In the genomic region with DNA sequence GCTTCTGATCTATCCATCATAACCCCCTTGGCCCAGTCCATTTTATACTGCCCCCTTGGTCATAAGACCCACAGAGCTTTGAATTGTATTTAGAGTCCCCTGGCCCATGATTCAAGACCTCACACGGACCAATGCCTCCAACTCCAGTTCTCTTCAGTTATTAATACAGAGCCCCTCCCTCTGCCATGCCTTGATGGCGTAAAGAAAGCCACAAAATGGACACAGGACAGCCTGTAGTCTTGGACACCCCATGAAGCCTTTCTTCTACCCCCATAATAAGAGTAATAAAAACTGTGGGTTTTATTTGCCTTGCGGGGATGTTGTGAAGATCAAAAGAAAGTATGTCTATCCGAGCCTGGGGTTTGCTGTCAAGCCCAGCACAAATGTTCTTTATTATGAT, we compare ENCODE assay signal across 10 mouse cellular contexts. TPM values are rescaled to one million over a fixed set of nuclear protein-coding genes. Genes with fewer than 3 reads are reported as not detected.
DNase-seq lines count a peak whose midpoint lies in the region; ATAC-seq and TF ChIP-seq lines count a peak whose summit lies in the region.
"Had no signal": no experiment of that assay in that cellular context is flagged by ENCODE, and none has a peak within 500 bp of the region (broad histone marks: within the 10 kb centered on the region; RNA-seq: fewer than 3 reads in every experiment).

No protein-coding gene starts in this region.

- DNase-seq in heart, adult 8-10 months (ENCODE audit: low spot score): no peak
- DNase-seq in liver, adult 2 months (ENCODE audit: extremely low read depth, low read depth, low spot score): no peak
- DNase-seq in cerebellum, postnatal 10 days: no peak
- DNase-seq: cerebellum, adult 9-10 months had no signal

- no peak for TF ChIP-seq POLR2A in liver, adult 2 months (IDR thresholded peaks at IDR 0.05; ENCODE audit: extremely low read depth, insufficient read depth, low read length)

- no peak for ATAC-seq in heart, embryonic 16.5 days (replicated peaks; ENCODE audit: extremely low read depth, insufficient read depth, low FRiP score)
- ATAC-seq in liver, embryonic 12.5 days: no peak
- no peak for ATAC-seq in intestine, postnatal 0 days

- no peak for TF ChIP-seq CTCF in liver, adult 2 months (IDR thresholded peaks at IDR 0.05; ENCODE audit: low read depth, low read length)
- TF ChIP-seq CTCF in intestine, postnatal 0 days (IDR thresholded peaks at IDR 0.05; ENCODE audit: low read depth): no peak

- H3K9ac ChIP-seq in heart, embryonic 16.5 days (ENCODE audit: low read length): no peak overlapping the region
- H3K9ac ChIP-seq in liver, adult 2 months (ENCODE audit: low read depth, low read length): no peak overlapping the region
- no peak overlapping the region for H3K9ac ChIP-seq in liver, embryonic 12.5 days
- H3K9ac ChIP-seq in intestine, postnatal 0 days (ENCODE audit: low read depth, low read length): no peak overlapping the region
- H3K9ac ChIP-seq: hindbrain, embryonic 13.5 days; midbrain, embryonic 12.5 days had no signal

- H3K36me3 ChIP-seq in heart, embryonic 16.5 days (ENCODE audit: control insufficient read depth, insufficient read depth): no peaks in the 10 kb centered on the region
- no peaks in the 10 kb centered on the region for H3K36me3 ChIP-seq in liver, adult 2 months (ENCODE audit: control insufficient read depth, insufficient read depth, low read length)
- H3K36me3 ChIP-seq in liver, embryonic 12.5 days: no peaks in the 10 kb centered on the region
- no peaks in the 10 kb centered on the region for H3K36me3 ChIP-seq in intestine, postnatal 0 days (ENCODE audit: control insufficient read depth, insufficient read depth)
- H3K36me3 ChIP-seq: hindbrain, embryonic 13.5 days; midbrain, embryonic 12.5 days had no signal

- H3K9me3 ChIP-seq in heart, embryonic 16.5 days (replicated peaks; ENCODE audit: control insufficient read depth, low read length): no peaks in the 10 kb centered on the region
- no peaks in the 10 kb centered on the region for H3K9me3 ChIP-seq in liver, embryonic 12.5 days (replicated peaks)
- H3K9me3 ChIP-seq in intestine, postnatal 0 days (ENCODE audit: control insufficient read depth): no peaks in the 10 kb centered on the region
- H3K9me3 ChIP-seq: hindbrain, embryonic 13.5 days; midbrain, embryonic 12.5 days had no signal

- no peaks in the 10 kb centered on the region for H3K79me2 ChIP-seq in liver, adult 2 months (ENCODE audit: control insufficient read depth, insufficient read depth, low read length)

- no peak overlapping the region for H3K4me3 ChIP-seq in heart, embryonic 16.5 days (ENCODE audit: low read length)
- H3K4me3 ChIP-seq in liver, adult 2 months (ENCODE audit: insufficient read depth, low read depth, low read length): no peak overlapping the region
- no peak overlapping the region for H3K4me3 ChIP-seq in liver, embryonic 12.5 days
- H3K4me3 ChIP-seq in brown adipose tissue, adult 24 weeks (ENCODE audit: insufficient read depth, low read depth, low read length): no peak overlapping the region
- no peak overlapping the region for H3K4me3 ChIP-seq in intestine, postnatal 0 days (ENCODE audit: low read depth, low read length)
- H3K4me3 ChIP-seq: hindbrain, embryonic 13.5 days; midbrain, embryonic 12.5 days had no signal

- H3K27me3 ChIP-seq in heart, embryonic 16.5 days (ENCODE audit: control insufficient read depth, insufficient read depth, low read length): no peaks in the 10 kb centered on the region
- H3K27me3 ChIP-seq in liver, adult 2 months (ENCODE audit: control insufficient read depth, insufficient read depth, low read length): no peaks in the 10 kb centered on the region
- H3K27me3 ChIP-seq in liver, embryonic 12.5 days (replicated peaks): no peaks in the 10 kb centered on the region
- no peaks in the 10 kb centered on the region for H3K27me3 ChIP-seq in intestine, postnatal 0 days (replicated peaks; ENCODE audit: control insufficient read depth, insufficient read depth, low read length)
- H3K27me3 ChIP-seq: hindbrain, embryonic 13.5 days; midbrain, embryonic 12.5 days had no signal

- 79% methylated on average over 4 of the region's 4 CpGs for WGBS in heart, embryonic 16.5 days
- WGBS in liver, adult 2 months: 89% methylated on average over 4 of the region's 4 CpGs
- WGBS in liver, embryonic 12.5 days (ENCODE audit: insufficient replicate concordance): 70% methylated on average over 4 of the region's 4 CpGs
- 66% methylated on average over 4 of the region's 4 CpGs for WGBS in intestine, postnatal 0 days

- H3K4me2 ChIP-seq in heart, embryonic 16.5 days (ENCODE audit: low read depth, low read length): no peak overlapping the region
- H3K4me2 ChIP-seq in liver, embryonic 12.5 days: no peak overlapping the region
- no peak overlapping the region for H3K4me2 ChIP-seq in intestine, postnatal 0 days (replicated peaks; ENCODE audit: low read depth)
- H3K4me2 ChIP-seq: hindbrain, embryonic 13.5 days; midbrain, embryonic 12.5 days had no signal

- peaks cover 20% of the 10 kb centered on the region for H3K4me1 ChIP-seq in heart, embryonic 16.5 days (ENCODE audit: control insufficient read depth, insufficient read depth, low read length)
- peaks cover 15% of the 10 kb centered on the region for H3K4me1 ChIP-seq in liver, adult 2 months (ENCODE audit: control insufficient read depth, insufficient read depth, low read length)
- peaks cover 7% of the 10 kb centered on the region; the same call in 1 of the 2 replicates for H3K4me1 ChIP-seq in liver, embryonic 12.5 days
- peaks cover 40% of the 10 kb centered on the region for H3K4me1 ChIP-seq in brown adipose tissue, adult 24 weeks (ENCODE audit: control insufficient read depth, insufficient read depth, insufficient read length, low read length)
- no peaks in the 10 kb centered on the region for H3K4me1 ChIP-seq in intestine, postnatal 0 days (replicated peaks; ENCODE audit: control insufficient read depth, insufficient read depth, low read length)
- H3K4me1 ChIP-seq: midbrain, embryonic 12.5 days had no signal

- peak overlapping the region; percentile 86 for H3K27ac ChIP-seq in heart, embryonic 16.5 days (ENCODE audit: low read length)
- peak overlapping the region; percentile 74 for H3K27ac ChIP-seq in liver, adult 2 months (replicated peaks; ENCODE audit: insufficient read depth, low read depth, low read length)
- H3K27ac ChIP-seq in liver, embryonic 12.5 days: no peak overlapping the region
- H3K27ac ChIP-seq in brown adipose tissue, adult 24 weeks (replicated peaks; ENCODE audit: low read depth, low read length): peak overlapping the region; percentile 93
- 0 out of 2 replicates have a peak overlapping the region, but pooled peaks have one; percentile 15 for H3K27ac ChIP-seq in intestine, postnatal 0 days (ENCODE audit: low read depth, low read length)
- H3K27ac ChIP-seq: hindbrain, embryonic 13.5 days; midbrain, embryonic 12.5 days had no signal

RNA-seq across cellular contexts. Expression of gene Snrk, which starts 33.4 kb away (rescaled TPM):
- 59.1 and 61.7 TPM in 2 replicates for polyA plus RNA-seq in heart, embryonic 16.5 days (2015; fragmentation: Nextera tagmentation; extraction: Ambion mirVana)
- 100 to 1,000 TPM; 111 to 152 (median 125) TPM for total RNA-seq in heart, adult 8-10 months (2022)
- total RNA-seq in liver, adult 2 months (2014; rRNA removed): 67.4 and 78.9 TPM in 2 replicates
- 34.3 and 36.4 TPM in 2 replicates for polyA plus RNA-seq in liver, adult 2 months (2012; rRNA removed)
- polyA plus RNA-seq in liver, embryonic 12.5 days (2016; fragmentation: Nextera tagmentation; extraction: Ambion mirVana): 23.6 and 25.8 TPM in 2 replicates
- 78.1 and 111 TPM in 2 replicates for polyA plus RNA-seq in brown adipose tissue, adult 24 weeks (2012; ENCODE audit: insufficient read depth, insufficient read length, missing spikeins)
- 35.4 and 35.6 TPM in 2 replicates for polyA plus RNA-seq in intestine, postnatal 0 days (2015; fragmentation: Nextera tagmentation; extraction: Ambion mirVana)
